Mouse (Mus musculus): ENCODE measurements around the gene Il11ra2.
"Not testable (repeated sequence)": the region's sequence is repeated elsewhere in the genome, so short reads cannot be mapped to it uniquely, and the experiment has no call there.

Gene Il11ra2

GRCm38 (mm10) chr4:42661793-42662192 is at the start of gene Il11ra2:
Gene Il11ra2, minus strand, starts transcription at chr4:42661893.
- not testable (repeated sequence) for DNase-seq (ENCODE audit: low read depth, low spot score)

DNA sequence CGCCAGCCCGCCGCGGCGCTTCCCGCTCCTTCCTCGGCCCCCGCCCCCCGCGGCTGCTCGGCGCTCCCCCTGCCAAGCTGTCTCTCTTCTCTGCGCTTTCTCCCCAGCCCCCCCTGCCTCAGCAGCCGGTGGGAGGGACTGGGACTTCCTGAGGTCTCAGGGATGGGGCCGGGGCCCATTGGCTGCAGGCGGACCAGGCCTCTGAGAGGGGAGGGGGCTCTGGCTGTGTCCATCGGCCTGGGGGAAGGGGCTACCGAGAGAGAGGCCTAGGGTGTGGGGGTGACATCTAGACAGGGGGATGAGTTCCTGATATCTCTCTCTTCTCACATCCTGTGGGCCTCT is 20.5 kb upstream of the Il11ra2 start:
- DNase-seq (ENCODE audit: low read depth, low spot score) = not testable (repeated sequence)

- not testable (repeated sequence) for DNase-seq (ENCODE audit: low read depth, low spot score)
Observed at GRCm38 (mm10) chr4:42681473-42682182, 19.9 kb upstream of the Il11ra2 start.

- not testable (repeated sequence) for DNase-seq (ENCODE audit: low read depth, low spot score)
Observed at GRCm38 (mm10) chr4:42680374-42681356, 19.0 kb upstream of the Il11ra2 start.

DNA sequence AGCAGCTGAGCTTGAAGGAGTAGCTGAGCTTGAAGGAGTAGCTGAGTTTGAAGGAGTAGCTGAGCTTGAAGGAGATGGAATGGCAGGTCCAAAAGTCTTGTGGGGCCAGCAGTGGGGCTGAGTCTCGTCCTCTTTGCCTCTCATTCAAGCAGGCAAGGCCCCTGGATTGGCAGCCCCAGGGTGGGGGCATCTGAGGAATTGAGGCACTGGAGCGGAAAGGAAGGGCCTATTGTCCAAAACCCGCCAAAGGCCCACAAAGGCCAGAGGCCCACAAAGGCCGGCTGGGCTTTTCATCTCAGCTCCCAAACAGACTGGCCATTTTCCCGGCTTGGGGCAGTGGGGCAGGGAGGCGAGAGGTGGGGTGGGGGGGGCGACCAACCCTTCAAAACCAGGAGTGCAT is 17.7 kb upstream of the Il11ra2 start:
- DNase-seq (ENCODE audit: low read depth, low spot score) = not testable (repeated sequence)

- DNase-seq (ENCODE audit: low read depth, low spot score) = not testable (repeated sequence)
Observed at GRCm38 (mm10) chr4:42675415-42675814, 13.7 kb upstream of the Il11ra2 start.

- DNase-seq (ENCODE audit: low read depth, low spot score) = not testable (repeated sequence)
Observed at GRCm38 (mm10) chr4:42654951-42655350, 6.7 kb downstream of the Il11ra2 start, which contains the start of gene Ccl27b. Gene Ccl27b, plus strand, starts transcription at chr4:42655251.

- not testable (repeated sequence) for DNase-seq (ENCODE audit: low read depth, low spot score)
Observed at GRCm38 (mm10) chr4:42629419-42629818, 32.3 kb downstream of the Il11ra2 start, which contains the start of gene Gm2564. Gene Gm2564, plus strand, starts transcription at chr4:42629719.

DNA sequence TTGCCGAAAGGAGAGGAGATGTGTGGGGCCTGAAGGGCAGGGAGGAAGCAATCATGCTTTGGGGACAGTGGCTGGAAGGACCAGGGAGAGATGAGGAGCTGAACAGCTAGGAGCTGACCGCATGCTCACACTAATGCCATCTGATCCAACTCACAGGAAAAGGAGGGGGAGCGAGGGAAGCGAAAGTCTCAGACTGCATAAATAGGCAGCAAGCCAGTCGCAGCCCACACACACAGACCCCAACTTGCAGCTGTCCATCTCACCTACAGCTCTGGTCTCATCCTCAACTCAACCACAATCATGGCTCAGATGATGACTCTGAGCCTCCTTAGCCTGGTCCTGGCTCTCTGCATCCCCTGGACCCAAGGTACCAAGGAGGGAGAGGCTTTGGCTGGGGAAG is 49.8 kb downstream of the Il11ra2 start, which contains the start of gene Gm10591:
Gene Gm10591 (plus strand): TSS at position 301 of the 400 bp plus-strand sequence.
- DNase-seq (ENCODE audit: low read depth, low spot score) = not testable (repeated sequence)
